In genomic region chr12:110454223-110454622, GRCm38 (mm10) we compare ENCODE assay signal across 9 mouse cellular contexts. TPM values are rescaled to one million over a fixed set of nuclear protein-coding genes. Genes with fewer than 3 reads are reported as not detected.
A peak's percentile ranks its signal among the peaks of the same experiment; 100 is the strongest.
DNase-seq lines count a peak whose midpoint lies in the region; ATAC-seq lines count a peak whose summit lies in the region.
"Had no signal": no experiment of that assay in that cellular context is flagged by ENCODE, and none has a peak within 500 bp of the region (broad histone marks: within the 10 kb centered on the region; RNA-seq: fewer than 3 reads in every experiment).

No protein-coding gene starts in this region.

- peak; percentile 86 for ATAC-seq in hindbrain, embryonic 16.5 days
- ATAC-seq in monocyte, adult 5-6 weeks (replicated peaks; ENCODE audit: insufficient number of reproducible peaks, low FRiP score, low TSS enrichment, poor library complexity, severe bottlenecking): peak; percentile 74
- ATAC-seq in stomach, embryonic 14.5 days (ENCODE audit: insufficient number of reproducible peaks, insufficient read depth, low FRiP score, low read depth): peak; percentile 64; the same call in 1 of the 2 replicates

- H3K4me1 ChIP-seq in hindbrain, embryonic 16.5 days (ENCODE audit: control insufficient read depth, insufficient read depth, low read depth, low read length): no peaks in the 10 kb centered on the region
- no peaks in the 10 kb centered on the region for H3K4me1 ChIP-seq in stomach, embryonic 14.5 days (ENCODE audit: control insufficient read depth, insufficient read depth, low read length)

- H3K27ac ChIP-seq in hindbrain, embryonic 16.5 days (ENCODE audit: low read depth, low read length): no peak overlapping the region
- no peak overlapping the region for H3K27ac ChIP-seq in stomach, embryonic 14.5 days (ENCODE audit: low read length)

- H3K4me2 ChIP-seq in hindbrain, embryonic 16.5 days (ENCODE audit: low read length): no peak overlapping the region
- H3K4me2 ChIP-seq in stomach, embryonic 14.5 days (replicated peaks; ENCODE audit: low read depth, low read length): no peak overlapping the region

- H3K9me3 ChIP-seq in hindbrain, embryonic 16.5 days (ENCODE audit: control insufficient read depth, low read length): no peaks in the 10 kb centered on the region
- no peaks in the 10 kb centered on the region for H3K9me3 ChIP-seq in stomach, embryonic 14.5 days (ENCODE audit: control insufficient read depth, low read depth, low read length)

- H3K9ac ChIP-seq in hindbrain, embryonic 16.5 days (ENCODE audit: low read depth, low read length): no peak overlapping the region
- H3K9ac ChIP-seq in stomach, embryonic 14.5 days (replicated peaks; ENCODE audit: low read depth, low read length): no peak overlapping the region

- H3K27me3 ChIP-seq in hindbrain, embryonic 16.5 days (replicated peaks; ENCODE audit: control insufficient read depth, insufficient read depth, low read length): no peaks in the 10 kb centered on the region
- H3K27me3 ChIP-seq in stomach, embryonic 14.5 days (ENCODE audit: control insufficient read depth, insufficient read depth, low read length): no peaks in the 10 kb centered on the region

- 12% methylated on average over 5 of the region's 5 CpGs for WGBS in hindbrain, embryonic 16.5 days
- 8% methylated on average over 5 of the region's 5 CpGs for WGBS in stomach, embryonic 14.5 days

- peak; percentile 74 for DNase-seq in layer of hippocampus, adult 11-12 months (ENCODE audit: low spot score)
- DNase-seq in layer of hippocampus, adult 9-11 months: no peak
- peak; percentile 74 for DNase-seq in c-Kit-positive CD71-positive TER-119-negative erythroid progenitor cells, embryonic 14.5 days (ENCODE audit: low read depth)
- peak; percentile 49 for DNase-seq in forelimb bud, embryonic 11.5 days (ENCODE audit: low read depth, low spot score)
- peak; percentile 66 for DNase-seq in left cerebral cortex, postnatal 4 days

- H3K36me3 ChIP-seq in hindbrain, embryonic 16.5 days (ENCODE audit: control insufficient read depth, insufficient read depth, low read length): peaks cover 3% of the 10 kb centered on the region; the same call in 1 of the 2 replicates
- H3K36me3 ChIP-seq in stomach, embryonic 14.5 days (ENCODE audit: control insufficient read depth, insufficient read depth, low read length): no peaks in the 10 kb centered on the region

- intact Hi-C loops in left cerebral cortex, postnatal 4 days (cut with DNase I): loop anchor here (10.0 kb wide), 1 partner anchor 111 kb away; no protein-coding TSS in a partner anchor

- H3K4me3 ChIP-seq in hindbrain, embryonic 16.5 days (ENCODE audit: low read length): no peak overlapping the region
- no peak overlapping the region for H3K4me3 ChIP-seq in stomach, embryonic 14.5 days (ENCODE audit: low read depth, low read length)
- H3K4me3 ChIP-seq: myocyte had no signal

RNA-seq across cellular contexts. Expression of gene Ppp2r5c, which starts 7.3 kb away (rescaled TPM):
- 135 and 136 TPM in 2 replicates for polyA plus RNA-seq in hindbrain, embryonic 16.5 days (2015; fragmentation: Nextera tagmentation; extraction: Ambion mirVana)
- total RNA-seq in left cerebral cortex, postnatal 4 days (2021): 100 to 1,000 TPM; 201 to 210 TPM
- 353 to 389 TPM (median 359 TPM) in 3 replicates for total RNA-seq in monocyte, adult 5-6 weeks (2017)
- 168 and 181 TPM in 2 replicates for polyA plus RNA-seq in stomach, embryonic 14.5 days (2014; fragmentation: Nextera tagmentation; extraction: Ambion mirVana)
